Mouse (Mus musculus): ENCODE data around the gene Amn. TPM values are rescaled to one million over a fixed set of nuclear protein-coding genes. Genes with fewer than 3 reads are reported as not detected.
A peak's percentile ranks its signal among the peaks of the same experiment; 100 is the strongest.

Gene Amn
- polyA plus RNA-seq, 1 experiment, result 7.9 TPM

GRCm38 (mm10) chr12:111267673-111268325, 3.1 kb upstream of the Amn start:
- no peak for DNase-seq (ENCODE audit: low read depth)

GRCm38 (mm10) chr12:111271406-111271805, 511 bp downstream of the Amn start:
- DNase-seq (ENCODE audit: low read depth), result no peak
- TF ChIP-seq CTCF (IDR thresholded peaks at IDR 0.05; ENCODE audit: borderline replicate concordance, extremely low read depth, insufficient read depth, insufficient read length) (no peak), POLR2A (IDR thresholded peaks at IDR 0.05; ENCODE audit: borderline replicate concordance, extremely low read depth, insufficient read depth, insufficient read length, poor library complexity, severe bottlenecking) (no peak)

More at GRCm38 (mm10) chr12:111267673-111268325, 3.1 kb upstream of the Amn start:
- TF ChIP-seq POLR2A (IDR thresholded peaks at IDR 0.05; ENCODE audit: borderline replicate concordance, extremely low read depth, insufficient read depth, insufficient read length, poor library complexity, severe bottlenecking) (no peak), CTCF (IDR thresholded peaks at IDR 0.05; ENCODE audit: borderline replicate concordance, extremely low read depth, insufficient read depth, insufficient read length) (no peak)

- TF ChIP-seq CTCF (IDR thresholded peaks at IDR 0.05; ENCODE audit: borderline replicate concordance, extremely low read depth, insufficient read depth, insufficient read length) (no peak), POLR2A (IDR thresholded peaks at IDR 0.05; ENCODE audit: borderline replicate concordance, extremely low read depth, insufficient read depth, insufficient read length, poor library complexity, severe bottlenecking) (no peak)
- DNase-seq (ENCODE audit: low read depth), result no peak
Observed at GRCm38 (mm10) chr12:111271966-111272365, 1.1 kb downstream of the Amn start.

GRCm38 (mm10) chr12:111272420-111272819, 1.5 kb downstream of the Amn start:
- no peak for TF ChIP-seq POLR2A (IDR thresholded peaks at IDR 0.05; ENCODE audit: borderline replicate concordance, extremely low read depth, insufficient read depth, insufficient read length, poor library complexity, severe bottlenecking)
- peak; percentile 92 for TF ChIP-seq CTCF (IDR thresholded peaks at IDR 0.05; ENCODE audit: borderline replicate concordance, extremely low read depth, insufficient read depth, insufficient read length)
- DNase-seq (ENCODE audit: low read depth), result peak; percentile 85

GRCm38 (mm10) chr12:111274006-111274405, 3.1 kb downstream of the Amn start:
- DNase-seq (ENCODE audit: low read depth), result no peak
- TF ChIP-seq POLR2A (IDR thresholded peaks at IDR 0.05; ENCODE audit: borderline replicate concordance, extremely low read depth, insufficient read depth, insufficient read length, poor library complexity, severe bottlenecking), result no peak
- no peak for TF ChIP-seq CTCF (IDR thresholded peaks at IDR 0.05; ENCODE audit: borderline replicate concordance, extremely low read depth, insufficient read depth, insufficient read length)

GRCm38 (mm10) chr12:111274447-111275149, 3.7 kb downstream of the Amn start:
- no peak for TF ChIP-seq POLR2A (IDR thresholded peaks at IDR 0.05; ENCODE audit: borderline replicate concordance, extremely low read depth, insufficient read depth, insufficient read length, poor library complexity, severe bottlenecking)
- TF ChIP-seq CTCF (IDR thresholded peaks at IDR 0.05; ENCODE audit: borderline replicate concordance, extremely low read depth, insufficient read depth, insufficient read length), result no peak
- DNase-seq (ENCODE audit: low read depth), result no peak

- DNase-seq (ENCODE audit: low read depth), result no peak
- TF ChIP-seq POLR2A (IDR thresholded peaks at IDR 0.05; ENCODE audit: borderline replicate concordance, extremely low read depth, insufficient read depth, insufficient read length, poor library complexity, severe bottlenecking) (no peak), CTCF (IDR thresholded peaks at IDR 0.05; ENCODE audit: borderline replicate concordance, extremely low read depth, insufficient read depth, insufficient read length) (no peak)
Observed at GRCm38 (mm10) chr12:111275150-111275841, 4.4 kb downstream of the Amn start.

GRCm38 (mm10) chr12:111276371-111276770, 5.5 kb downstream of the Amn start:
- no peak for TF ChIP-seq POLR2A (IDR thresholded peaks at IDR 0.05; ENCODE audit: borderline replicate concordance, extremely low read depth, insufficient read depth, insufficient read length, poor library complexity, severe bottlenecking)
- no peak for TF ChIP-seq CTCF (IDR thresholded peaks at IDR 0.05; ENCODE audit: borderline replicate concordance, extremely low read depth, insufficient read depth, insufficient read length)
- DNase-seq (ENCODE audit: low read depth), result no peak

GRCm38 (mm10) chr12:111283573-111283972, 12.7 kb downstream of the Amn start:
- no peak for TF ChIP-seq CTCF (IDR thresholded peaks at IDR 0.05; ENCODE audit: borderline replicate concordance, extremely low read depth, insufficient read depth, insufficient read length)
- TF ChIP-seq POLR2A (IDR thresholded peaks at IDR 0.05; ENCODE audit: borderline replicate concordance, extremely low read depth, insufficient read depth, insufficient read length, poor library complexity, severe bottlenecking), result no peak
- DNase-seq (ENCODE audit: low read depth), result no peak

- no peak for DNase-seq (ENCODE audit: low read depth)
- TF ChIP-seq POLR2A (IDR thresholded peaks at IDR 0.05; ENCODE audit: borderline replicate concordance, extremely low read depth, insufficient read depth, insufficient read length, poor library complexity, severe bottlenecking) (no peak), CTCF (IDR thresholded peaks at IDR 0.05; ENCODE audit: borderline replicate concordance, extremely low read depth, insufficient read depth, insufficient read length) (no peak)
Observed at GRCm38 (mm10) chr12:111284532-111284931, 13.6 kb downstream of the Amn start.

GRCm38 (mm10) chr12:111293025-111293424, 22.1 kb downstream of the Amn start:
- no peak for DNase-seq (ENCODE audit: low read depth)
- no peak for TF ChIP-seq CTCF (IDR thresholded peaks at IDR 0.05; ENCODE audit: borderline replicate concordance, extremely low read depth, insufficient read depth, insufficient read length)
- no peak for TF ChIP-seq POLR2A (IDR thresholded peaks at IDR 0.05; ENCODE audit: borderline replicate concordance, extremely low read depth, insufficient read depth, insufficient read length, poor library complexity, severe bottlenecking)

All from brain, embryonic 14.5 days (tissue).